Mouse (Mus musculus) C2C12 (cell line): ENCODE measurements around the gene G6pc2.

Experiments used
- CTCF ChIP-seq: IDR thresholded peaks from one replicate; pipeline ENCODE4 v1.5.1; 2011; ENCODE audit not compliant: control insufficient read depth, insufficient read depth, insufficient read length
- MAX ChIP-seq: IDR thresholded peaks from one replicate; pipeline ENCODE4 v1.6.1; 2011; ENCODE audit warnings: mild to moderate bottlenecking, control low read depth
- MYOD1 ChIP-seq: IDR thresholded peaks from one replicate; pipeline ENCODE4 v1.6.1; 2011; ENCODE audit warnings: low read depth; ENCODE audit not compliant: control insufficient read depth, insufficient read length
- MYOG ChIP-seq: IDR thresholded peaks from one replicate; pipeline ENCODE4 v1.6.1; 2011; ENCODE audit not compliant: control insufficient read depth, insufficient read length; ENCODE audit errors: extremely low read depth
- USF1 ChIP-seq: IDR thresholded peaks from one replicate; pipeline ENCODE4 v1.6.1; 2011; ENCODE audit warnings: low read depth, mild to moderate bottlenecking, control low read depth, moderate library complexity

DNA sequence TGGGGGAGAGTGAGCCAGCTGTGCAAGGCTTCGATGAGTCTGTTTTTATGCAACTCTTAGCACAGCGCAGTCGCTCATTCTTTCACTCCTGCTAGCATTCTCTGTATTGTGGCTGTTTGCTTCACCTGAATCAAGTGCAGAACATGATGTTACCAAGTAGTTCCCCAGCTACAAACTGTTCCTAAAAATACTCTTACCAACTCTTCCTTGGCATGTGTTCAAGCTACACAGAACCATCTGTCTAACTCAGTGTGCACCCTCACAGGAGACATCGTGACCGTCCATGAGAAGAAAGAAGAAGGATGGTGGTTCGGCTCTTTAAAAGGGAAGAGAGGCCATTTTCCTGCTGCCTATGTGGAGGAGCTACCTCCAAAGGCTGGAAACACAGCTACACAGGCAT is 22.1 kb upstream of the G6pc2 start:
- no peak for TF ChIP-seq MYOG
- TF ChIP-seq MAX, result no peak
- TF ChIP-seq CTCF, result no peak
- TF ChIP-seq MYOD1, result no peak
- TF ChIP-seq USF1, result no peak
